Comparison of ENCODE assay signal across 21 mouse cellular contexts in the genomic region with DNA sequence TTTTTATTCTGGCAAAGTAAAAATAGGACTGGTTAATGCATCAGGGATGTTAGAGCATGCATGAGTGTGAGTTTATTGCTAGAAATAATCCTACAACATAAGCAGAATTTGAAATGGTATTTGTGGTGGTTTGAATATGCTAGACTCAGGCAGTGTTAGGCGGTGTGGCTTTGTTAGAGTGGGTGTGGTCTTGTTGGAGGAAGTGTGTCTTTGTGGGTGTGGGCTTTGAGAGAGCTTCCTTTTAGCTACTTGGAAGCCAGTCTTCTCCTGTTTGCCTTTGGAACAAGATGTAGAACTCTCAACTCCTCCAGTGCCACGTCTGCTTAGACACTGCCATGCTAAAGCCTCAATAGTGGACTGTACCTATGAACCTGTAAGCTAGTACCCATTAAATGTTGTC. TPM values are rescaled to one million over a fixed set of nuclear protein-coding genes. Genes with fewer than 3 reads are reported as not detected.
DNase-seq lines count a peak whose midpoint lies in the region; ATAC-seq and TF ChIP-seq lines count a peak whose summit lies in the region.
"Had no signal": no experiment of that assay in that cellular context is flagged by ENCODE, and none has a peak within 500 bp of the region (broad histone marks: within the 10 kb centered on the region; RNA-seq: fewer than 3 reads in every experiment).

No protein-coding gene starts in this region.

- TF ChIP-seq RAD21 in MEL (IDR thresholded peaks at IDR 0.05; ENCODE audit: low read depth, low read length): no peak

- 63% methylated on average over 2 of the region's 2 CpGs for whole genome bisulfite sequencing in liver, postnatal 0 days (ENCODE audit: insufficient replicate concordance)

- peak; percentile 61; the same call in 1 of the 2 replicates for ATAC-seq in neutrophil, adult 5-6 weeks (ENCODE audit: extremely low read depth, insufficient number of reproducible peaks, low FRiP score, poor library complexity, severe bottlenecking)
- no peak for ATAC-seq in liver, postnatal 0 days
- ATAC-seq: midbrain, embryonic 15.5 days had no signal

- H3K4me1 ChIP-seq in MEL (ENCODE audit: control insufficient read depth in 1 of 2, insufficient read depth in 2 of 2, low read length in 2 of 2): peaks cover 0 to 2% of the 10 kb centered on the region in 2 experiments; a peak in 1 of 4 replicates
- 0 out of 2 replicates have a peak, but pooled peaks cover 3% of the 10 kb centered on the region for H3K4me1 ChIP-seq in liver, postnatal 0 days (ENCODE audit: insufficient read depth)
- H3K4me1 ChIP-seq: forebrain, embryonic 12.5 days; hindbrain, embryonic 10.5 days; midbrain, embryonic 15.5 days; stomach, embryonic 15.5 days had no signal

- H3K9me3 ChIP-seq in MEL (replicated peaks; ENCODE audit: insufficient read depth, low read length): no peaks in the 10 kb centered on the region
- H3K9me3 ChIP-seq in liver, postnatal 0 days (ENCODE audit: low read length): no peaks in the 10 kb centered on the region
- H3K9me3 ChIP-seq: hindbrain, embryonic 10.5 days; midbrain, embryonic 15.5 days; stomach, embryonic 15.5 days had no signal

- H3K36me3 ChIP-seq in MEL (ENCODE audit: control insufficient read depth in 1 of 2, insufficient read depth in 2 of 2, low read length in 2 of 2): peaks cover 0 to 12% of the 10 kb centered on the region in 2 experiments; a peak in 3 of 4 replicates
- H3K36me3 ChIP-seq in liver, postnatal 0 days (replicated peaks; ENCODE audit: insufficient read depth, low read length): no peaks in the 10 kb centered on the region
- H3K36me3 ChIP-seq: forebrain, embryonic 12.5 days; midbrain, embryonic 15.5 days; stomach, embryonic 15.5 days had no signal

- no peak overlapping the region for H3K27ac ChIP-seq in MEL (ENCODE audit: control insufficient read depth, low read depth, low read length)
- no peak overlapping the region for H3K27ac ChIP-seq in liver, postnatal 0 days (ENCODE audit: low read depth)
- H3K27ac ChIP-seq: forebrain, embryonic 12.5 days; hindbrain, embryonic 10.5 days; left cerebral cortex, adult 2 months; midbrain, embryonic 15.5 days; stomach, embryonic 15.5 days had no signal

- peak; percentile 37 for DNase-seq in lung, postnatal 36 days
- DNase-seq in lung, postnatal 14 days: no peak
- DNase-seq in MEL (ENCODE audit: low read depth, low spot score): peak; percentile 28
- peak; percentile 47 for DNase-seq in induced T-regulatory cell, adult 2 months (ENCODE audit: low read depth)
- no peak for DNase-seq in ovary, postnatal 10 days (ENCODE audit: low spot score)
- DNase-seq in liver, postnatal 0 days: no peak
- DNase-seq in kidney, postnatal 25 days: no peak
- DNase-seq: adrenal gland, adult 8-10 months; cerebellum, adult 8-10 months; heart, adult 11 months; kidney, adult 8-10 months; kidney, postnatal 36 days; left cerebral cortex, postnatal 4 days; liver; thymus, adult 18-20 months had no signal

- no peak overlapping the region for H3K9ac ChIP-seq in MEL (ENCODE audit: control insufficient read depth, low read depth, low read length, poor library complexity, severe bottlenecking)
- H3K9ac ChIP-seq in liver, postnatal 0 days (replicated peaks): no peak overlapping the region
- H3K9ac ChIP-seq: forebrain, embryonic 12.5 days; midbrain, embryonic 15.5 days; stomach, embryonic 15.5 days had no signal

- no peaks in the 10 kb centered on the region for H3K27me3 ChIP-seq in MEL (ENCODE audit: control insufficient read depth in 1 of 2, insufficient read depth in 2 of 2, low read length in 2 of 2)
- no peaks in the 10 kb centered on the region for H3K27me3 ChIP-seq in liver, postnatal 0 days (ENCODE audit: insufficient read depth, low read length)
- H3K27me3 ChIP-seq: forebrain, embryonic 12.5 days; midbrain, embryonic 15.5 days; stomach, embryonic 15.5 days had no signal

- H3K79me2 ChIP-seq in MEL (ENCODE audit: control insufficient read depth, insufficient read depth, low read length, poor library complexity): peaks cover 10% of the 10 kb centered on the region

- no peak for TF ChIP-seq EP300 in MEL (IDR thresholded peaks at IDR 0.05; ENCODE audit: low read depth in 1 of 2, low read length in 2 of 2)
- TF ChIP-seq EP300 in liver, postnatal 0 days (IDR thresholded peaks at IDR 0.05; ENCODE audit: low read depth): no peak

- no peak for TF ChIP-seq POLR2A in MEL (IDR thresholded peaks at IDR 0.05; ENCODE audit: control insufficient read depth in 1 of 2, insufficient read depth in 1 of 2, low read depth in 1 of 2, low read length in 2 of 2, poor library complexity in 1 of 2)

- no peak overlapping the region for H3K4me2 ChIP-seq in liver, postnatal 0 days (ENCODE audit: low read depth, low read length)
- H3K4me2 ChIP-seq: forebrain, embryonic 12.5 days; midbrain, embryonic 15.5 days; stomach, embryonic 15.5 days had no signal

- H3K4me3 ChIP-seq in MEL (ENCODE audit: control insufficient read depth in 1 of 2, insufficient read depth in 1 of 2, low read depth in 2 of 2, low read length in 2 of 2): no peak overlapping the region
- H3K4me3 ChIP-seq in liver, postnatal 0 days (ENCODE audit: low read depth, low read length): no peak overlapping the region
- H3K4me3 ChIP-seq: forebrain, embryonic 12.5 days; hindbrain, embryonic 10.5 days; left cerebral cortex, adult 2 months; midbrain, embryonic 15.5 days; stomach, embryonic 15.5 days had no signal

- TF ChIP-seq CTCF in MEL (IDR thresholded peaks at IDR 0.05 in 2 of 3, conservative IDR thresholded peaks at IDR 0.05 in 1 of 3; ENCODE audit: control insufficient read depth in 1 of 3, insufficient read depth in 1 of 3, low read depth in 2 of 3, low read length in 3 of 3, poor library complexity in 1 of 3, severe bottlenecking in 1 of 3): no peak
- TF ChIP-seq CTCF in liver, postnatal 0 days (IDR thresholded peaks at IDR 0.05; ENCODE audit: low read depth): no peak

TF ChIP-seq in MEL, 35 proteins besides CTCF, POLR2A, EP300 and RAD21:
- TF ChIP-seq MYC (IDR thresholded peaks at IDR 0.05; ENCODE audit: low read depth, low read length): no peak
- TF ChIP-seq TCF12 (IDR thresholded peaks at IDR 0.05; ENCODE audit: low read depth, low read length): no peak

RNA-seq across cellular contexts. Expression of gene Rsf1, which starts 18.9 kb away (rescaled TPM):
- 11.4 and 12.7 TPM in 2 replicates for total RNA-seq in MEL (2012; rRNA removed)
- 10 to 100 TPM in 1 of 2 experiments, not detected in 1; 17.4 TPM for polyA plus RNA-seq in MEL (2012; ENCODE audit: insufficient read depth in 1 of 2, insufficient read length in 2 of 2, low read depth in 1 of 2, low replicate concordance in 2 of 2, missing spikeins in 1 of 2)
- 86.8 and 100 TPM in 2 replicates for total RNA-seq in neutrophil, adult 5-6 weeks (2017)
- polyA plus RNA-seq in liver, postnatal 0 days (2015; fragmentation: Nextera tagmentation; extraction: Ambion mirVana): 5.5 TPM in 2 replicates

RNA-seq across cellular contexts. Expression of gene Aamdc, which starts 19.3 kb away (rescaled TPM):
- total RNA-seq in MEL (2012; rRNA removed): 12.4 and 20.2 TPM in 2 replicates
- polyA plus RNA-seq in MEL (2012; ENCODE audit: insufficient read depth in 1 of 2, insufficient read length in 2 of 2, low read depth in 1 of 2, low replicate concordance in 2 of 2, missing spikeins in 1 of 2): 10 to 100 TPM in 1 of 2 experiments, not detected in 1; 16.6 TPM
- 16.1 and 19.6 TPM in 2 replicates for total RNA-seq in neutrophil, adult 5-6 weeks (2017)
- polyA plus RNA-seq in liver, postnatal 0 days (2015; fragmentation: Nextera tagmentation; extraction: Ambion mirVana): 21.9 and 30.9 TPM in 2 replicates

Comparison
In these comparisons a context has a peak if more than half of its experiments do, and no peak if none do; other contexts are left out.
1. DNase-seq: peak in lung, postnatal 36 days (single experiment), MEL (single experiment) and induced T-regulatory cell, adult 2 months (single experiment); none in lung, postnatal 14 days (single experiment), ovary, postnatal 10 days (single experiment), liver, postnatal 0 days (single experiment) and kidney, postnatal 25 days (0 of 2).